Mouse (Mus musculus) thymus, adult 2 months (tissue): ENCODE data around the gene Cdkl5.

Source experiments
- CTCF ChIP-seq: fragments of 200-500 bp; IDR thresholded peaks from 2 replicates; pipeline ENCODE4 v1.5.1; 2012; ENCODE audit warnings: mild to moderate bottlenecking, control low read depth, low read length, moderate library complexity, borderline replicate concordance; ENCODE audit not compliant: control insufficient read depth, poor library complexity, insufficient read depth; ENCODE audit errors: extremely low read depth
- POLR2A ChIP-seq: fragments of 200-500 bp; IDR thresholded peaks from 2 replicates; pipeline ENCODE4 v1.6.1; 2012; ENCODE audit warnings: mild to moderate bottlenecking, low read length, control low read depth, moderate library complexity; ENCODE audit not compliant: control insufficient read depth, poor library complexity, insufficient read depth; ENCODE audit errors: extremely low read depth

- TF ChIP-seq CTCF (no peak), POLR2A (no peak)
Observed at GRCm38 (mm10) chrX:160892077-160892476, 102.4 kb downstream of the Cdkl5 start.
